Mouse (Mus musculus) spleen, adult 2 months (tissue): ENCODE measurements around the gene Snx25.

Experiments used
- CTCF ChIP-seq: fragments of 200-500 bp; IDR thresholded peaks from 2 replicates; pipeline ENCODE4 v1.5.1; 2011; ENCODE audit warnings: mild to moderate bottlenecking, inconsistent platforms; ENCODE audit not compliant: insufficient read depth, insufficient read length, insufficient replicate concordance; ENCODE audit errors: extremely low read depth
- POLR2A ChIP-seq: fragments of 200-500 bp; IDR thresholded peaks from 2 replicates; pipeline ENCODE4 v1.6.1; 2011; ENCODE audit warnings: low read depth, low read length, inconsistent platforms

DNA sequence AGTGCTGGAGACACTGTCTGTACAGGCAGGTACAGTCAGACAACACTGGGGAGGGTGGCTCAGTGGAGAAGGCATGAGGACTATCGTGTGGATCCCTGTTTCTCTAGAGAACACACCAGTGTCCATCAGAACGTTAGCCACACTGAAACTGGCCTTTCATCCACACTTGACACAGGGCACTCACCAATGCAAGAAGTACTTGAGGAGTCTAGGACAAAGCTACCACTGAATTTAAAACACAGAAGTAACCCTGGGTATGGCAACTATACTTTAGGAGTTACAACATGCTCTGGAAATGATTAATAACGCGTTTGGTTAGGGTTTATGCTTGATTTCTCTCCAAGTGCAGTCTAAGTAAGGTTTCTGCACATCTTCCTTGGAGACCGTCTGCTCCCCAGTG is 79.2 kb downstream of the Snx25 start:
- TF ChIP-seq CTCF: no peak
- no peak for TF ChIP-seq POLR2A
